Mouse (Mus musculus) limb, embryonic 10.5 days (tissue): Measurements from ENCODE around the gene Bach2. TPM values are rescaled to one million over a fixed set of nuclear protein-coding genes. Genes with fewer than 3 reads are reported as not detected.

Experiments used
- DNase-seq: peaks from one replicate; pipeline ENCODE4 v3.0.0-alpha.2; 2017; ENCODE audit warnings: low spot score
- H3K27ac ChIP-seq: fragments of 300-500 bp; sonication (generic); 2 replicates; pipeline ENCODE4 v1.5.1; 2016; ENCODE audit warnings: mild to moderate bottlenecking
- H3K27me3 ChIP-seq: fragments of 300-500 bp; sonication (generic); 2 replicates; pipeline ENCODE4 v1.6.1; 2016; ENCODE audit warnings: low read depth, mild to moderate bottlenecking; ENCODE audit not compliant: poor library complexity, severe bottlenecking
- H3K36me3 ChIP-seq: fragments of 300-500 bp; sonication (generic); 2 replicates; pipeline ENCODE4 v1.6.1; 2016; ENCODE audit warnings: mild to moderate bottlenecking, moderate library complexity
- H3K4me1 ChIP-seq: fragments of 300-500 bp; sonication (generic); 2 replicates; pipeline ENCODE4 v1.6.1; 2016
- H3K4me3 ChIP-seq: fragments of 300-500 bp; sonication (generic); 2 replicates; pipeline ENCODE4 v1.5.1; 2016; ENCODE audit warnings: mild to moderate bottlenecking, moderate library complexity
- H3K9me3 ChIP-seq: fragments of 300-500 bp; sonication (generic); replicated peaks from 2 replicates; pipeline ENCODE4 v1.6.1; 2016; ENCODE audit warnings: mild to moderate bottlenecking
- WGBS: fragments of 180-500 bp; shearing (Covaris S2); methylation state at CpG from one replicate; pipeline ENCODE4 v1.1.7; 2016; 5-methylcytosine and 5-hydroxymethylcytosine counted together
- polyA plus RNA-seq: library from polyadenylated mRNA; unstranded; fragments of >200 nt; fragmentation: Nextera tagmentation; extraction: Ambion mirVana; gene quantifications from 2 replicates; pipeline ENCODE4 v1.2.1, GENCODE M21; 2016

Bach2 gene
- polyA plus RNA-seq, 1 experiment from 2014 or later, result 23.0 TPM

GRCm38 (mm10) chr4:32386346-32386745 lies 147.7 kb downstream of the Bach2 start:
- WGBS, result 83% methylated on average over 10 of the region's 10 CpGs
- H3K4me1 ChIP-seq, result peaks cover 44% of the 10 kb centered on the region
- no peaks in the 10 kb centered on the region for H3K9me3 ChIP-seq
- no peak for DNase-seq
- H3K36me3 ChIP-seq, result peaks cover 17% of the 10 kb centered on the region; the same call in 1 of the 2 replicates
- H3K27ac ChIP-seq, result no peak overlapping the region
- no peak overlapping the region for H3K4me3 ChIP-seq
- H3K27me3 ChIP-seq, result no peaks in the 10 kb centered on the region

- H3K4me3 ChIP-seq, result no peak overlapping the region
- no peak for DNase-seq
- no peaks in the 10 kb centered on the region for H3K9me3 ChIP-seq
- no peaks in the 10 kb centered on the region for H3K27me3 ChIP-seq
- H3K36me3 ChIP-seq, result peaks cover 17% of the 10 kb centered on the region; the same call in 1 of the 2 replicates
- 83% methylated on average over 8 of the region's 8 CpGs for WGBS
- H3K4me1 ChIP-seq, result peaks cover 38% of the 10 kb centered on the region
- no peak overlapping the region for H3K27ac ChIP-seq
Observed at GRCm38 (mm10) chr4:32386931-32387330, 148.3 kb downstream of the Bach2 start.

- 81% methylated on average over 11 of the region's 11 CpGs for WGBS
- no peaks in the 10 kb centered on the region for H3K9me3 ChIP-seq
- peaks cover 17% of the 10 kb centered on the region; the same call in 1 of the 2 replicates for H3K36me3 ChIP-seq
- H3K4me3 ChIP-seq, result no peak overlapping the region
- no peak for DNase-seq
- H3K27me3 ChIP-seq, result no peaks in the 10 kb centered on the region
- peak overlapping the region; percentile 59; the same call in 1 of the 2 replicates for H3K27ac ChIP-seq
- H3K4me1 ChIP-seq, result peaks cover 31% of the 10 kb centered on the region
Observed at GRCm38 (mm10) chr4:32387479-32388240, 149.1 kb downstream of the Bach2 start.

GRCm38 (mm10) chr4:32388564-32388963 lies 150.0 kb downstream of the Bach2 start:
- Histone ChIP-seq H3K4me1 (peaks cover 30% of the 10 kb centered on the region), H3K9me3 (no peaks in the 10 kb centered on the region), H3K36me3 (peaks cover 17% of the 10 kb centered on the region; the same call in 1 of the 2 replicates), H3K27ac (peak overlapping the region; percentile 30; the same call in 1 of the 2 replicates), H3K4me3 (no peak overlapping the region), H3K27me3 (no peaks in the 10 kb centered on the region)
- 87% methylated on average over 9 of the region's 9 CpGs for WGBS
- no peak for DNase-seq

- Histone ChIP-seq H3K4me1 (peaks cover 33% of the 10 kb centered on the region), H3K36me3 (peaks cover 17% of the 10 kb centered on the region; the same call in 1 of the 2 replicates), H3K27me3 (no peaks in the 10 kb centered on the region), H3K4me3 (no peak overlapping the region), H3K9me3 (no peaks in the 10 kb centered on the region), H3K27ac (no peak overlapping the region)
- DNase-seq, result no peak
- 85% methylated on average over 14 of the region's 14 CpGs for WGBS
Observed at GRCm38 (mm10) chr4:32389107-32389800, 150.7 kb downstream of the Bach2 start.

GRCm38 (mm10) chr4:32391260-32391659 lies 152.7 kb downstream of the Bach2 start:
- no peak overlapping the region for H3K27ac ChIP-seq
- H3K27me3 ChIP-seq, result no peaks in the 10 kb centered on the region
- no peak overlapping the region for H3K4me3 ChIP-seq
- no peak for DNase-seq
- WGBS, result 92% methylated on average over 8 of the region's 8 CpGs
- no peaks in the 10 kb centered on the region for H3K9me3 ChIP-seq
- H3K36me3 ChIP-seq, result peaks cover 12% of the 10 kb centered on the region; the same call in 1 of the 2 replicates
- H3K4me1 ChIP-seq, result peaks cover 26% of the 10 kb centered on the region

- H3K36me3 ChIP-seq, result peaks cover 12% of the 10 kb centered on the region; the same call in 1 of the 2 replicates
- peaks cover 8% of the 10 kb centered on the region; the same call in 1 of the 2 replicates for H3K4me1 ChIP-seq
- no peak for DNase-seq
- H3K4me3 ChIP-seq, result no peak overlapping the region
- no peak overlapping the region for H3K27ac ChIP-seq
- WGBS, result 82% methylated on average over 3 of the region's 3 CpGs
- H3K9me3 ChIP-seq, result no peaks in the 10 kb centered on the region
- no peaks in the 10 kb centered on the region for H3K27me3 ChIP-seq
Observed at GRCm38 (mm10) chr4:32393226-32393625, 154.6 kb downstream of the Bach2 start.

GRCm38 (mm10) chr4:32393951-32394350 lies 155.3 kb downstream of the Bach2 start:
- H3K9me3 ChIP-seq, result no peaks in the 10 kb centered on the region
- H3K27me3 ChIP-seq, result no peaks in the 10 kb centered on the region
- peaks cover 12% of the 10 kb centered on the region; the same call in 1 of the 2 replicates for H3K36me3 ChIP-seq
- WGBS, result 70% methylated on average over 1 of the region's 1 CpGs
- H3K4me1 ChIP-seq, result 0 out of 2 replicates have a peak, but pooled peaks cover 6% of the 10 kb centered on the region
- no peak for DNase-seq
- H3K27ac ChIP-seq, result no peak overlapping the region
- H3K4me3 ChIP-seq, result no peak overlapping the region

GRCm38 (mm10) chr4:32394850-32395249 lies 156.2 kb downstream of the Bach2 start:
- Histone ChIP-seq H3K9me3 (no peaks in the 10 kb centered on the region), H3K4me3 (no peak overlapping the region), H3K36me3 (peaks cover 12% of the 10 kb centered on the region; the same call in 1 of the 2 replicates), H3K4me1 (0 out of 2 replicates have a peak, but pooled peaks cover 9% of the 10 kb centered on the region), H3K27ac (no peak overlapping the region), H3K27me3 (no peaks in the 10 kb centered on the region)
- 92% methylated on average over 2 of the region's 2 CpGs for WGBS
- DNase-seq, result no peak

- Histone ChIP-seq H3K27me3 (no peaks in the 10 kb centered on the region), H3K4me1 (0 out of 2 replicates have a peak, but pooled peaks cover 3% of the 10 kb centered on the region)
Observed at GRCm38 (mm10) chr4:32401459-32401858, 162.9 kb downstream of the Bach2 start.

GRCm38 (mm10) chr4:32403506-32403905 lies 164.9 kb downstream of the Bach2 start:
- Histone ChIP-seq H3K9me3 (no peaks in the 10 kb centered on the region), H3K4me3 (no peak overlapping the region), H3K27me3 (no peaks in the 10 kb centered on the region), H3K4me1 (0 out of 2 replicates have a peak, but pooled peaks cover 3% of the 10 kb centered on the region), H3K27ac (no peak overlapping the region), H3K36me3 (peaks cover 13% of the 10 kb centered on the region; the same call in 1 of the 2 replicates)
- no peak for DNase-seq
- 97% methylated on average over 5 of the region's 5 CpGs for WGBS

More at GRCm38 (mm10) chr4:32401459-32401858, 162.9 kb downstream of the Bach2 start:
- Histone ChIP-seq H3K4me3 (no peak overlapping the region), H3K36me3 (peaks cover 9% of the 10 kb centered on the region; the same call in 1 of the 2 replicates), H3K9me3 (no peaks in the 10 kb centered on the region), H3K27ac (no peak overlapping the region)
- WGBS, result 95% methylated on average over 5 of the region's 5 CpGs
- DNase-seq, result no peak

- WGBS, result 85% methylated on average over 17 of the region's 17 CpGs
- no peak for DNase-seq
- no peak overlapping the region for H3K4me3 ChIP-seq
- no peaks in the 10 kb centered on the region for H3K9me3 ChIP-seq
- H3K36me3 ChIP-seq, result peaks cover 13% of the 10 kb centered on the region; the same call in 1 of the 2 replicates
- no peak overlapping the region for H3K27ac ChIP-seq
- H3K4me1 ChIP-seq, result no peaks in the 10 kb centered on the region
- no peaks in the 10 kb centered on the region for H3K27me3 ChIP-seq
Observed at GRCm38 (mm10) chr4:32405149-32405882, 166.7 kb downstream of the Bach2 start.
